Mouse (Mus musculus) neural tube, embryonic 13.5 days (tissue): ENCODE data around the gene Prr12. TPM values are rescaled to one million over a fixed set of nuclear protein-coding genes. Genes with fewer than 3 reads are reported as not detected.
A peak's percentile ranks its signal among the peaks of the same experiment; 100 is the strongest.

Source experiments
- ATAC-seq: fragments of 200-750 bp; cut with Nextera tagmentation; 2 replicates; pipeline ENCODE4 v1.8.0; 2017; ENCODE audit warnings: low read depth, mild to moderate bottlenecking, moderate TSS enrichment, moderate library complexity
- H3K27ac ChIP-seq: fragments of 300-500 bp; sonication (generic); replicated peaks from 2 replicates; pipeline ENCODE4 v1.5.1; 2015; ENCODE audit warnings: moderate library complexity, mild to moderate bottlenecking, inconsistent platforms
- H3K27me3 ChIP-seq: fragments of 300-500 bp; sonication (generic); 2 replicates; pipeline ENCODE4 v1.6.1; 2015; ENCODE audit warnings: mild to moderate bottlenecking, inconsistent platforms
- H3K36me3 ChIP-seq: fragments of 300-500 bp; sonication (generic); 2 replicates; pipeline ENCODE4 v1.6.1; 2015; ENCODE audit warnings: mild to moderate bottlenecking, inconsistent platforms
- H3K4me1 ChIP-seq: fragments of 300-500 bp; sonication (generic); replicated peaks from 2 replicates; pipeline ENCODE4 v1.6.1; 2015; ENCODE audit warnings: inconsistent platforms
- H3K4me2 ChIP-seq: fragments of 300-500 bp; sonication (generic); 2 replicates; pipeline ENCODE4 v1.6.1; 2015; ENCODE audit warnings: inconsistent platforms, mild to moderate bottlenecking, moderate library complexity
- H3K4me3 ChIP-seq: fragments of 300-500 bp; sonication (generic); 2 replicates; pipeline ENCODE4 v1.5.1; 2015; ENCODE audit warnings: mild to moderate bottlenecking, inconsistent platforms
- H3K9ac ChIP-seq: fragments of 300-500 bp; sonication (generic); 2 replicates; pipeline ENCODE4 v1.6.1; 2015; ENCODE audit warnings: moderate library complexity, mild to moderate bottlenecking, inconsistent platforms
- H3K9me3 ChIP-seq: fragments of 300-500 bp; sonication (generic); 2 replicates; pipeline ENCODE4 v1.6.1; 2016; ENCODE audit warnings: inconsistent platforms
- WGBS: fragments of 180-500 bp; shearing (Covaris S2); methylation state at CpG from one replicate; pipeline ENCODE4 v1.1.7; 2015; 5-methylcytosine and 5-hydroxymethylcytosine counted together
- polyA plus RNA-seq: library from polyadenylated mRNA; unstranded; fragments of >200 nt; fragmentation: Nextera tagmentation; extraction: Ambion mirVana; gene quantifications from 2 replicates; pipeline ENCODE4 v1.2.1, GENCODE M21; 2015

Prr12 gene
- polyA plus RNA-seq, 1 experiment from 2014 or later = 12.3 TPM

DNA sequence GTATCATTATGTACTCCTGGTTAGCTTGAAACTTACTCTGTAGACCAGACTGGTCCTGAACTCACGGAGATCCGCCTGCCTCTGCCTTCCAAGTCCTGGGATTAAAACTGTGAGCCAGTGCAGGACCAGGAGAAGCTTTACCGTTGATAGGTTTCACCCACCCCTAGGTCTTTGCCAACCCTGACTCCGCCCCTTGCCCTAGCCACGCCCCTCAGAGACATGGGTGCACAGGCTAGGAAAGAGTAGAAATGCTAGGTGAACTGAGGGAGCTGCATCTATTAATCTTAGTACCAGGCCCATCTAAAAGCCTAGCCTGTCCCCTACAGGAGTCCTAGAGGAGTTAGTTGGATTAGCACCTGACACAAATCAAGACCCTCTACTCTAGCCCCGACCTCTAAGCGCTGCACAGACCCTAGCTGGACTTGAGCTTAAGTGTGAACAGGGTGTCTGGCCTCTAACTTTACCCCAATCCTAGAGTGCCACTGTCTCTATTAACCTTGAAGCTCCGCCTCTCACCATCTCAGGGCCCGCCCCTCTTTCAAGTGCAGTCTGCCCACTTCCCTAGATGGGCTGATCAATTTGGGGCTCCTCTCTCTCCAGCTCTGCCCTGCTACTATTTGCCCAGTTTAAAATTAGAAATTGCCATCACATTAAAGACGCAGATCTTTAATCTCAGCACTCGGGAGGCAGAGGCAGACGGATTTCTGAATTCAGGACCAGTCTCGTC lies 37.7 kb upstream of the Prr12 start:
- H3K27ac ChIP-seq = no peak overlapping the region
- no peaks in the 10 kb centered on the region for H3K9me3 ChIP-seq
- H3K9ac ChIP-seq = 0 out of 2 replicates have a peak overlapping the region, but pooled peaks have one; percentile 65
- peaks cover 14% of the 10 kb centered on the region for H3K36me3 ChIP-seq
- no peaks in the 10 kb centered on the region for H3K27me3 ChIP-seq
- H3K4me2 ChIP-seq = peak overlapping the region; percentile 54
- no peak for ATAC-seq
- 86% methylated on average over 13 of the region's 13 CpGs for WGBS
- H3K4me3 ChIP-seq = peak overlapping the region; percentile 41
- peaks cover 24% of the 10 kb centered on the region for H3K4me1 ChIP-seq

DNA sequence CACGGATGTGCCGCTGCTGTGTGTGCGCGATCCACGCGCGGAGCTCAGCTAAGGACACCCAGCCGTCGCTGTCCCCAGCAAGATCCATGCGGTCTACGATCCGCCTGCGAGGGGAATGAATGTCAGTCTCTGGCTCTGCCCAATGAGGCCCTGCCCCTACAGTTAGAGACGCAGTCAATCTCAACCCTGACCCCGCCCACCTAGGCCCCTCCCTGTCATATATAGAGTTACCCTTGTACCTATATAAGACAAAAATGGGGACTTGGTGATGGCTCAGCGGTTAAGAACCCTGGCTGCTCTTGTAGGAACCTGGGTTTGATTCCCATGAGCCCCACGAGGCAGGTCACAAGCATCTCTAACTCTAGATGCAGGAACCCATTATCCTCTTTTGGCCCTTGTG lies 35.9 kb upstream of the Prr12 start:
- Histone ChIP-seq H3K4me1 (peaks cover 24% of the 10 kb centered on the region), H3K4me3 (no peak overlapping the region), H3K9ac (no peak overlapping the region), H3K9me3 (no peaks in the 10 kb centered on the region), H3K27me3 (no peaks in the 10 kb centered on the region), H3K4me2 (no peak overlapping the region), H3K36me3 (peaks cover 20% of the 10 kb centered on the region), H3K27ac (no peak overlapping the region)
- no peak for ATAC-seq
- WGBS = 92% methylated on average over 17 of the region's 17 CpGs

DNA sequence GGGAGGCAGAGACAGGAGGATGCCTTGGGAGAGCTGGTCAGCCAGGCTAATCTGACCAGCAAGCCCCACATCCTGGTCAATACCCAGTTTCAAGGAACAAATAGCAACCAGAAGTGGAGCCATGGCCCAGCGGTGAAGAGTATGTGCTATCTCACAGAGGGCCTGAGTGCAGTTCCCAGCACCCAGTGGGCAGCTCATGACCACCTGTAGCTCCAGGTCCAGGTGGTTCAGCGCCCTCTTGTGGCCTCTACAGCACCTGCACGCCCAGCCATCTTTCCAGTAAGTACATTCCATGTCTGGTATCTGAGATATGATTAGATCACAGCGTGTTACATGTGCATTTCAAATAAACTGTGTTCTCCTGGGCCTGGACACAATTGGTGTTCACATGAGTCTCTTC lies 33.4 kb upstream of the Prr12 start:
- H3K4me3 ChIP-seq = no peak overlapping the region
- ATAC-seq = no peak
- peaks cover 13% of the 10 kb centered on the region for H3K4me1 ChIP-seq
- no peaks in the 10 kb centered on the region for H3K27me3 ChIP-seq
- peaks cover 26% of the 10 kb centered on the region for H3K36me3 ChIP-seq
- no peak overlapping the region for H3K27ac ChIP-seq
- no peak overlapping the region for H3K9ac ChIP-seq
- H3K4me2 ChIP-seq = no peak overlapping the region
- WGBS = 81% methylated on average over 4 of the region's 4 CpGs
- H3K9me3 ChIP-seq = no peaks in the 10 kb centered on the region

DNA sequence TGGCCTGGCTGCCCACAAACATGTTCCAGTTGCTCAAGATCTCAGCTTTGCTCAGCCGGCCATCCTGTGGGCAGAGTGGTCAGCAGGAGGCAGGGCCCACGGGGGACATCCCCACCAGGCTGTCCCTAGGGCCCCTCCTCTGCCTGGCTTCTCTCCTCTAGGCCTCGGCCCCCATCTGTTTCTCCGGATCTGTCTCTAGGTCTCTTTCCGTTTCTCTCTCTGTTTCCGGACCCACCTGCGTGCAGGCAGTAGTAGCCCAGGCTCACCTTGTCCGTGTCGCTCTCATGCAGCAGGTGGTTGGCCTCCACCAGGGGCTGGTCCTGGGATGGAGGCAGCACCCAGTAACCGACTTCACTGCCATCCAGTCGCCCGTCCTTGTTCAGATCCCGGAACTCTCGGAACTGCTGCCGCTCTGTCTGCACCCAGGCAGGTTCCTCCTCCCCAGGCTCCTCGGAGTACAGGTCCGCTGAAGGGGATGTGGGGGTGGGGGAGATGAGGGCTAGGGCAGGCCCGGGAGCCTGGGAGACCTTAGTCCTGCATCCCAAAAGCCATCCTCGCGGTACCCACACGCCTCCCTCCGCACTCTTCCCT lies 30.7 kb upstream of the Prr12 start:
- Histone ChIP-seq H3K4me2 (no peak overlapping the region), H3K9me3 (no peaks in the 10 kb centered on the region), H3K27me3 (no peaks in the 10 kb centered on the region), H3K9ac (no peak overlapping the region), H3K4me1 (peaks cover 5% of the 10 kb centered on the region; the same call in 1 of the 2 replicates), H3K4me3 (no peak overlapping the region), H3K27ac (peak overlapping the region; percentile 77), H3K36me3 (peaks cover 26% of the 10 kb centered on the region)
- ATAC-seq = no peak
- WGBS = 83% methylated on average over 22 of the region's 22 CpGs

DNA sequence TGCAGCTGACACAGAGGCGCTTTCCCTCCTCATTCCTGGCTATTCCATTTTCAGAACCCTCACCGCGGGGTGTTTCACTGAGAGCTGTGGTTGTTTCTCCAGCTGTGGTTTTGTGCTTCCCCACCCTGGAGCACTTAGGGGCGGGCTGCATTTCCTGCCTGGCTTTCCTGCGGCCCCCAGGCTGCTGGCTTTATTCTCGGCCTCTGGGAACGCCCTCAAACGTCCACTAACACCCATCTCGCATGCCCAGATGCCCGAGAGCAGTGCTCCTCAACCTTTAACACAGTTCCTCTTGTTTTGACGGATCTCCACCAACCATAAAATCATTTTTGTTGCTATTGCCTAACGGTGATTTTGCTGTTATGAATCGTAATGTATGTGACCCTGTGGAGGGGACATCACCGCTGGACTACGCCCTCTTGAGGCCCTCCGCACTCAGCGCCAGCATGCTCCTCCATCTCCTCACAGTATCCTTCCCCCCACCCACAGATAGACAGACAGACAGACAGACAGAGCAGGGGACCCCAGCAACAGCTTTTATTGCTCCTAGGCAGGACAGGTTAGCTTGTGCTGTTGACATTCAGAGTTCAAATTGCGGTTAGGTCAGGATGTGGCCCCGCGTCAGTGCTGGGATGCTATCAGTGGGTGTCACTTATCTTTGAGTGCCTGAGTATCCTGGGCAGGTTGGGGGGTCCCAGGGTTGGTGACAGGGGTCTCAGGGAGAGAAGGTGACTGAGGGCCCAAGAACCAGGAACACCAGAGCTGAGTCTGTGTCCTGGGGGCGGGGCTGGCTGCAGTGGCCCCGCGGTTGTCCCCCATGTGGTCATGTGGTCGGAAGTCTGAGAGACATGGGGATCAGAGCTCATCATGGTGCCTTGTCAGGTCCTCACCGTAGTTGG lies 30.0 kb upstream of the Prr12 start:
- ATAC-seq = no peak
- Histone ChIP-seq H3K9ac (no peak overlapping the region), H3K4me1 (peaks cover 5% of the 10 kb centered on the region; the same call in 1 of the 2 replicates), H3K9me3 (no peaks in the 10 kb centered on the region), H3K27me3 (no peaks in the 10 kb centered on the region), H3K27ac (peak overlapping the region; percentile 77), H3K4me2 (0 out of 2 replicates have a peak overlapping the region, but pooled peaks have one; percentile 1), H3K36me3 (peaks cover 29% of the 10 kb centered on the region), H3K4me3 (no peak overlapping the region)
- 57% methylated on average over 25 of the region's 25 CpGs for WGBS

DNA sequence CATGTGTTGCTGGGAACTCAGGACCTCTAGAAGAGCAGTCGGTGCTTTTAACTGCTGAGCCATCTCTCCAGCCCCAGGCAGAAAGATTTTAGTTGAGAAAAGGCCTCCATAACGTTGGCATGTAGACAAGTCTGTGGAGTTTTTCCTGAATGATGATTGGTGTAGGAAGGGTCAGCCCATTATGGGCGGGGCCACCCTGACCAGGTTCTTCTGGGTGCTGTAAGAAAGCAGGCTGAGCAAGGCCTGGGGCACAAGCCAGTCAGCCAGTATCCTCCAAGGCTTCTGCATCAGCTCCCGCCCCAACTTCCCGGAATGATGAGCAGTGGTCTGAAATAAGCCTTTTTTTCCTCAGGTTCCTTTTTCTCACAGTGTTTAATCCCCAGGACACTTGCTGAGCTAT lies 28.3 kb upstream of the Prr12 start:
- Histone ChIP-seq H3K4me2 (no peak overlapping the region), H3K4me1 (peaks cover 5% of the 10 kb centered on the region; the same call in 1 of the 2 replicates), H3K27me3 (no peaks in the 10 kb centered on the region), H3K4me3 (no peak overlapping the region), H3K9me3 (no peaks in the 10 kb centered on the region), H3K9ac (no peak overlapping the region), H3K36me3 (peaks cover 36% of the 10 kb centered on the region), H3K27ac (no peak overlapping the region)
- 54% methylated on average over 5 of the region's 5 CpGs for WGBS
- ATAC-seq = no peak

DNA sequence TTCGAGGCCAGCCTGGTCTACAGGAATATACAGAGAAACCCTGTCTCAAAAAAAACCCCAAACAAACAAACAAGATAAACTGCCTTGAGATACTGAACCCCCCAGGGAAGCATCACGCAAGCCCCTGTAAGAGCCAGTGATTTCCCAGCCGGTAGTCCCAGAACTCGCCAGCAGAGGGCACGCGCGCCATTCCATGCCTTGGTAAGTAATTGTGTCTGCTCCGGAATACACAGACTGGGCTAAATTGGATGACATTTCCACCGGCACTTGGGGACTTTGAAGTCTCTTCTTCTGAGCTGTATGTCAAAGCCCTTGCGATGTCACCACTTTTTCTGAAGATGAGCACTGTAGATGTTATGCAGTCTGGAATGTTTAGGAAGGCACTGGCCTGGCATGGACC lies 27.2 kb upstream of the Prr12 start:
- no peaks in the 10 kb centered on the region for H3K9me3 ChIP-seq
- WGBS = under 1% methylated on average over 10 of the region's 10 CpGs
- no peak overlapping the region for H3K4me2 ChIP-seq
- no peak overlapping the region for H3K9ac ChIP-seq
- ATAC-seq = peak; percentile 38; the same call in 1 of the 2 replicates
- no peaks in the 10 kb centered on the region for H3K27me3 ChIP-seq
- peaks cover 43% of the 10 kb centered on the region for H3K36me3 ChIP-seq
- H3K27ac ChIP-seq = no peak overlapping the region
- H3K4me1 ChIP-seq = peaks cover 5% of the 10 kb centered on the region; the same call in 1 of the 2 replicates
- no peak overlapping the region for H3K4me3 ChIP-seq

DNA sequence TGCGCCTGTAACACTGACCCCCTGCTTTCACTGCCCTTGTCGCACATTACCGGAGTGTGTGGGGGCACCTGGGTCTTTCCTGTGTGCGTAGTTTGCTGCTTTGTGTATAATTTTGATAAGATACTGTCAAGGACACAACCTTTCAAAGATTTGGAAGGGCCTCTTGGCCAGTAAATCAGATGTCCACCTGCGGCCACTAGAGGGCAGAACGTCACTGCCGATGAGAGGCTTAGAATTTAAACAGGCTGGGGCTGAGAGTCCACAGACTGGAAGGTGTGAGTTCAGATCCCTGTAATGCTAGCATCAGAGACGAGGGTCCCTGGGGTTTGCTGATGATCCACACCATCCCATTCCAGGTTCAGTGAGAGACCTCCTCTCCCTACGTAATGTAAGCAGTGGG lies 25.8 kb upstream of the Prr12 start:
- WGBS = 40% methylated on average over 9 of the region's 9 CpGs
- Histone ChIP-seq H3K36me3 (peaks cover 47% of the 10 kb centered on the region), H3K27ac (no peak overlapping the region), H3K4me2 (no peak overlapping the region), H3K9me3 (no peaks in the 10 kb centered on the region), H3K27me3 (no peaks in the 10 kb centered on the region), H3K4me3 (no peak overlapping the region), H3K4me1 (peaks cover 5% of the 10 kb centered on the region; the same call in 1 of the 2 replicates), H3K9ac (no peak overlapping the region)
- ATAC-seq = no peak

DNA sequence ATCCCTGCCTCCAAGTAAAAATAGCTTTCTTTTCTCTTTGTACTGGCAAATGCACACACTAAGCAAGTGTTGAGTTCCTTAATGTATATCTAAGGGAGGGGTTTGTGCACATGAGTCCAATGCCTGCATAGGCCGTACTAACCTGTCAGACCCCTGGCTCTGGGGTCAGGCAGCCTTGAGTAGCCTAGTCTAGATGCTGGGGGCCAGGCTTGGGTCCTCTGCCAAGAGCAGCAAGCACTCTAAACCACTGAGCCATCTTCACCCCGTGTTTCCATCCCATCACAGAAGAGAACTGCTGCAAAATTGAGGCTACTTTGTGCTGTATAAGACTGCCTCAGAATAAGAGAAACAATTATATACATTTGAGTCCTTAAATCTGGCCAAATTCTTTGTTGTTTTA lies 25.1 kb upstream of the Prr12 start:
- H3K9ac ChIP-seq = no peak overlapping the region
- no peak overlapping the region for H3K27ac ChIP-seq
- ATAC-seq = no peak
- peaks cover 41% of the 10 kb centered on the region for H3K36me3 ChIP-seq
- WGBS = 87% methylated on average over 2 of the region's 2 CpGs
- H3K4me2 ChIP-seq = no peak overlapping the region
- H3K9me3 ChIP-seq = no peaks in the 10 kb centered on the region
- H3K4me1 ChIP-seq = peaks cover 5% of the 10 kb centered on the region; the same call in 1 of the 2 replicates
- H3K4me3 ChIP-seq = no peak overlapping the region
- H3K27me3 ChIP-seq = no peaks in the 10 kb centered on the region

DNA sequence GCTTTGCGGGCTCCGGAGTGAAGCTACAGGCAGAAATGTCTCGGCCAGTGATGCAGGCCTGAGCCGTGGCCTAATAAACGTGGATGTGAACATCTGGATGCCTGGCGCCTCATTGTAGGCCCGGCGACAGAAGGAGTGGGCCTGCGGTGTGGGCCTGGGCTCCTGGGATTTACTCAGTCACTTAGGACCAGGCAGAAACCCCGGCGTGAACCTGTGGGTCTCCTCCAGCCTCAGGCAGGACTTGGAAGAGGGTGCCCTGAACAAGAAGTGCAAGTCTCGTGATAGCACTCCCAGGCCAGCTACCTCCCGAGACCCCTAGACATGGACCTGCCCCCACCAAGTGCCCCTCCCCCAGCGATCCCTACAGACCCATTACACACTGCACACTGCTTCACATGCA lies 24.6 kb upstream of the Prr12 start:
- H3K4me3 ChIP-seq = no peak overlapping the region
- H3K4me1 ChIP-seq = peaks cover 4% of the 10 kb centered on the region; the same call in 1 of the 2 replicates
- 87% methylated on average over 14 of the region's 14 CpGs for WGBS
- H3K27ac ChIP-seq = no peak overlapping the region
- H3K9ac ChIP-seq = no peak overlapping the region
- no peaks in the 10 kb centered on the region for H3K27me3 ChIP-seq
- ATAC-seq = no peak
- no peaks in the 10 kb centered on the region for H3K9me3 ChIP-seq
- H3K36me3 ChIP-seq = peaks cover 41% of the 10 kb centered on the region
- H3K4me2 ChIP-seq = no peak overlapping the region

DNA sequence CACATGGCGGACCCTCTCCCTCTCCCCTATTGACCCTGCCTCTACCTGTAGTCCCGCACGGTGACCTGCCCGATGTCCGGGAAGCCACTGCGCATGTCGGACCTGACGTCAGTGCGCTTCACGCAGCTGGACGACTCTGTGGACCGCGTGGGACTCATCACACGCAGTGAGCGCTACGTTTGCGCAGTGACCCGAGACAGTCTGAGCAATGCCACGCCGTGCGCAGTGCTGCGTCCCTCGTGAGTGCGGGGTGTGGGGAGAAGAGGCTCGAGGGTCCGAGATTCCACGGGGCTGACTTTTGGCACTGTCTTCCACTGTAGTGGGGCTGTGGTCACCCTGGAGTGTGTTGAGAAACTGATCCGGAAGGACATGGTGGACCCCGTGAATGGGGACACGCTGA lies 23.8 kb upstream of the Prr12 start:
- Histone ChIP-seq H3K27me3 (no peaks in the 10 kb centered on the region), H3K27ac (no peak overlapping the region), H3K4me2 (no peak overlapping the region), H3K36me3 (peaks cover 41% of the 10 kb centered on the region), H3K9me3 (no peaks in the 10 kb centered on the region), H3K4me3 (no peak overlapping the region), H3K9ac (no peak overlapping the region), H3K4me1 (no peaks in the 10 kb centered on the region)
- WGBS = 89% methylated on average over 30 of the region's 30 CpGs
- no peak for ATAC-seq

DNA sequence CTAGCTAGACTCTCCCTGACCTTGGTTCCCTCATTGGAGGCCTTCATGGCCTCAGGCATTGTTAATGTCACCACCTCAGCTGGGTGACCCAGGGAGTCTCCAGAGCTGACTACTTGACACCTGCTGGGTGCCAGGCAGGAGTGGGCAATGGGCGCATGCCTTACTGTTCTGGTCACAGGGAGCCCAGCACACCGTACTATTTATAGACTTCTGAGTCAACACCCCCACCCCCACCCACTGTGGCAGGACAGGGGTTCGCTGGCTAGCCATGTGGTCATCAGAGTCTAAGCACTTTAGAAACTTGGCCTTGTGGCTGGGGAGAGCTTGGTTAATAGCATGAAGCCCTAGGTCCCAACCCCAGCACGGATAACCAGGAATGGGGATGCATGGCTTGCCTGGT lies 22.7 kb upstream of the Prr12 start:
- no peak overlapping the region for H3K27ac ChIP-seq
- no peaks in the 10 kb centered on the region for H3K9me3 ChIP-seq
- H3K4me2 ChIP-seq = no peak overlapping the region
- H3K4me3 ChIP-seq = no peak overlapping the region
- H3K9ac ChIP-seq = no peak overlapping the region
- WGBS = 92% methylated on average over 4 of the region's 4 CpGs
- no peak for ATAC-seq
- H3K4me1 ChIP-seq = no peaks in the 10 kb centered on the region
- peaks cover 41% of the 10 kb centered on the region for H3K36me3 ChIP-seq
- no peaks in the 10 kb centered on the region for H3K27me3 ChIP-seq
